Mouse (Mus musculus) erythroid progenitor cell, adult 5-6 weeks (primary cell): ENCODE measurements around the gene Tada2a. TPM values are rescaled to one million over a fixed set of nuclear protein-coding genes. Genes with fewer than 3 reads are reported as not detected.

Experiments
- ATAC-seq: replicated peaks from 2 replicates; pipeline ENCODE4 v1.8.0; 2016; ENCODE audit warnings: moderate number of reproducible peaks, mild to moderate bottlenecking, moderate TSS enrichment, inconsistent platforms; ENCODE audit not compliant: poor library complexity, low FRiP score, severe bottlenecking
- total RNA-seq, 2 experiments: library from RNA; stranded (forward) in 1 of 2; stranded (reverse) in 1 of 2; fragments of 150-400 nt in 1 of 2; fragments of 186-747, 209-891 nt in 1 of 2; gene quantifications; 2 replicates each; pipeline versions ENCODE4 v1.2.3 to v1.2.4; 2015 to 2017; ENCODE audit warnings: low replicate concordance in 2 of 2

Gene Tada2a
- total RNA-seq, 2 experiments from 2014 or later: 2.5 to 5.8 TPM

GRCm38 (mm10) chr11:84031971-84032370, 97.4 kb downstream of the Tada2a start:
- ATAC-seq: no peak

Other genes starting within 250 kb of the Tada2a start
- 10.5 and 21.0 TPM in 2 replicates for gene Ddx52, start 187.5 kb downstream of the Tada2a start, total RNA-seq (2015; ENCODE audit: low replicate concordance)
- 17.8 and 22.6 TPM in 2 replicates for gene Ddx52, start 187.5 kb downstream of the Tada2a start, total RNA-seq (2017; ENCODE audit: low replicate concordance)
- gene Synrg, start 165.2 kb downstream of the Tada2a start, total RNA-seq (2015; ENCODE audit: low replicate concordance): 17.6 and 20.9 TPM in 2 replicates
- gene Synrg, start 165.2 kb downstream of the Tada2a start, total RNA-seq (2017; ENCODE audit: low replicate concordance): 17.8 and 21.9 TPM in 2 replicates
- gene Dusp14, start 60.3 kb downstream of the Tada2a start, total RNA-seq (2015; ENCODE audit: low replicate concordance): not detected in 2 replicates
- gene Dusp14, start 60.3 kb downstream of the Tada2a start, total RNA-seq (2017; ENCODE audit: low replicate concordance): not detected in 2 replicates
- gene Acaca, start 72 bp upstream of the Tada2a start, total RNA-seq (2015; ENCODE audit: low replicate concordance): 5.9 and 6.5 TPM in 2 replicates
- gene Acaca, start 72 bp upstream of the Tada2a start, total RNA-seq (2017; ENCODE audit: low replicate concordance): 2.7 and 5.0 TPM in 2 replicates
- not detected in 2 replicates for gene Gm11437, start 37.9 kb upstream of the Tada2a start, total RNA-seq (2015; ENCODE audit: low replicate concordance)
- not detected in 2 replicates for gene Gm11437, start 37.9 kb upstream of the Tada2a start, total RNA-seq (2017; ENCODE audit: low replicate concordance)